Mouse (Mus musculus) limb, embryonic 15.5 days (tissue): ENCODE measurements around the gene Kcnh2. TPM values are rescaled to one million over a fixed set of nuclear protein-coding genes. Genes with fewer than 3 reads are reported as not detected.

Experiments used
- ATAC-seq: fragments of 200-750 bp; cut with Nextera tagmentation; 2 replicates; pipeline ENCODE4 v1.8.0; 2017; ENCODE audit warnings: low read depth, moderate TSS enrichment; ENCODE audit not compliant: insufficient number of reproducible peaks, low FRiP score, low TSS enrichment
- H3K27ac ChIP-seq: fragments of 300-500 bp; sonication (generic); 2 replicates; pipeline ENCODE4 v1.5.1; 2015; ENCODE audit warnings: moderate library complexity, mild to moderate bottlenecking, inconsistent platforms
- H3K27me3 ChIP-seq: fragments of 300-500 bp; sonication (generic); 2 replicates; pipeline ENCODE4 v1.6.1; 2015; ENCODE audit warnings: inconsistent platforms
- H3K36me3 ChIP-seq: fragments of 300-500 bp; sonication (generic); 2 replicates; pipeline ENCODE4 v1.6.1; 2015; ENCODE audit warnings: inconsistent platforms
- H3K4me1 ChIP-seq: fragments of 300-500 bp; sonication (generic); 2 replicates; pipeline ENCODE4 v1.6.1; 2015; ENCODE audit warnings: inconsistent platforms
- H3K4me2 ChIP-seq: fragments of 300-500 bp; sonication (generic); 2 replicates; pipeline ENCODE4 v1.6.1; 2015; ENCODE audit warnings: mild to moderate bottlenecking, inconsistent platforms
- H3K4me3 ChIP-seq: fragments of 300-500 bp; sonication (generic); 2 replicates; pipeline ENCODE4 v1.5.1; 2015; ENCODE audit warnings: mild to moderate bottlenecking, inconsistent platforms
- H3K9ac ChIP-seq: fragments of 300-500 bp; sonication (generic); 2 replicates; pipeline ENCODE4 v1.6.1; 2015; ENCODE audit warnings: inconsistent platforms
- H3K9me3 ChIP-seq: fragments of 300-500 bp; sonication (generic); 2 replicates; pipeline ENCODE4 v1.6.1; 2016; ENCODE audit warnings: inconsistent platforms
- WGBS: fragments of 180-500 bp; shearing (Covaris S2); methylation state at CpG from one replicate; pipeline ENCODE4 v1.1.7; 2015; 5-methylcytosine and 5-hydroxymethylcytosine counted together
- polyA plus RNA-seq: library from polyadenylated mRNA; unstranded; fragments of >200 nt; fragmentation: Nextera tagmentation; extraction: Ambion mirVana; gene quantifications from 2 replicates; pipeline ENCODE4 v1.2.1, GENCODE M21; 2015

Kcnh2 gene
- polyA plus RNA-seq, 1 experiment from 2014 or later: 3.5 TPM

DNA sequence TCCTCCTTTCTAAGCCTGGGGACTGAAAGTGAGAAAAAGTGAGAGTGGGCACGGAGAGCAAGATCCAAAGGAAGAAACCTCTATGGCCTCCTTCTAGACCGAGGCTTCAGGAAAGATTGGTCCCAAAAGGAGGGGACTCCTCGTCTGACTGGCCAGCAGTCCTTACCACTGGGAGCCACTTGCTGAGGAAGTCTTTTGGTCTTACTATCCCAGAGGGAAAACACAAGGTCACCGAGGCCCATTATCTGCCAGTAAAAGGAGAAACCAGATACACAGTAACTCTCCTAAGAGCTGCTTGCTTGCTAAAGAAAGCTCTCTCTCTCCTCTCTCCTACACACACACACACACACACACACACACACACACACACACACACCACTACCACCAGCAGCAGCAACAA, 1.9 kb upstream of the Kcnh2 start:
- H3K27me3 ChIP-seq: peaks cover 62% of the 10 kb centered on the region
- H3K9ac ChIP-seq: no peak overlapping the region
- H3K4me2 ChIP-seq: peak overlapping the region; percentile 99; the same call in 1 of the 2 replicates
- peak overlapping the region; percentile 74; the same call in 1 of the 2 replicates for H3K27ac ChIP-seq
- no peak for ATAC-seq
- H3K4me1 ChIP-seq: peaks cover 37% of the 10 kb centered on the region
- no peak overlapping the region for H3K4me3 ChIP-seq
- 30% methylated on average over 4 of the region's 4 CpGs for WGBS
- no peaks in the 10 kb centered on the region for H3K9me3 ChIP-seq
- no peaks in the 10 kb centered on the region for H3K36me3 ChIP-seq

DNA sequence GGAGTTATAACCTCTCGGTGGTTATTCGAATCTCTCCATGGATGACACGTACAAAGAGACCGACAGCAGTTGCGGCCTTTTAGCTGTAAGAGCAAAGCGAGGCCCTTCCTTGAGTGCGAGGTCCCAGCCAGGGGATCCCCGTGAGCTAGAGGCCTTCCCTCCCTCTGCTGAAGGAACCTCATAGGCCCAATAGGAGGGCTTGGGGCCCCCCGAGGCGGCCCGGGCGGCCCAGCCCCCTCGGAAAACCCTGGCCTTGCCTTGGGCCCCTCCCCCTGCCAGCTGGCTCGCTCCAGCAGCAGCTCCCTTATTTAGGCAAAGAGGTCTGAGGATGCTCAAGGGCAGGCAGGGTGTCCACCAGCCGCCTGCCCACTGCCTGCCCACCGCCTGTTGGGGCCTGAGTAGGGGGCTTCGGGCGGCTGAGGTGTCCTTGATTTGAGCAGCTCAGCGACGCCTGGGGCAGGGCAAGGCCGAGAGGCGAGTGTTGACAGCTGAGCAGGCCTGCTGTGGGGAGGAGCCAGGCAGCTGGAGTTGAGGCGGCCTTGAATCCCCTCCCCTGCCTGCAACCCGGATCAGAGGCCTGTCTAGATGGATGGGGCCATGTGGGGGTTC, 951 bp upstream of the Kcnh2 start:
- Histone ChIP-seq H3K4me1 (peaks cover 44% of the 10 kb centered on the region), H3K36me3 (no peaks in the 10 kb centered on the region), H3K9ac (0 out of 2 replicates have a peak overlapping the region, but pooled peaks have one; percentile 17), H3K4me3 (peak overlapping the region; percentile 62), H3K4me2 (peak overlapping the region; percentile 99), H3K27me3 (peaks cover 72% of the 10 kb centered on the region), H3K9me3 (no peaks in the 10 kb centered on the region), H3K27ac (peak overlapping the region; percentile 74)
- 1% methylated on average over 24 of the region's 24 CpGs for WGBS
- ATAC-seq: peak; percentile 66

DNA sequence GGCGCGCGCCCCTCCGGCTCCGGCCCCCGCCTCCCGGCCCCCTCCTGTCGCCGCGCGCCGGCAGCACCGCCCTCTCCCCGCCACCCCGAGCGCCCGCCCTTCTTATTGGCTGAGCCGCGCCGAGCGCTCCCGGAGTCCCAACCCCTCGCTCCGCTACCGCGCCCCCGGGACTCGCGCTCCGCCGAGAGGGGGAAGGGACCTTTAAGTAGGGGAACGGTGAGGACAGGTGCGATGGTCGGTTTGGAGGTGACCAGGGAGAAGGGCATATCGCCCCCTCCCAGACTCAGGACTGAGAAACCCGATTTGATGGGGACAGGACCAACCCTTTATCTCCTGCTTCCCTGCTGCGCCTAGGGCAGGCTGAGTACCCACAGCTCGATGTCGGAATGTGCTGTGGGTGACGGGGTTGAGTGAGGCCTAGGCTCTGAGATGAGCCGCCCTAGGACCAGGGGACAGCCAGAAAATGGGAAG, 332 bp upstream of the Kcnh2 start:
- Histone ChIP-seq H3K4me1 (peaks cover 44% of the 10 kb centered on the region), H3K27ac (peak overlapping the region; percentile 74), H3K9me3 (no peaks in the 10 kb centered on the region), H3K36me3 (no peaks in the 10 kb centered on the region), H3K9ac (peak overlapping the region; percentile 50), H3K4me3 (peak overlapping the region; percentile 62), H3K27me3 (peaks cover 77% of the 10 kb centered on the region), H3K4me2 (peak overlapping the region; percentile 99)
- 0% methylated on average over 25 of the region's 41 CpGs for WGBS
- peak; percentile 62; the same call in 1 of the 2 replicates for ATAC-seq

DNA sequence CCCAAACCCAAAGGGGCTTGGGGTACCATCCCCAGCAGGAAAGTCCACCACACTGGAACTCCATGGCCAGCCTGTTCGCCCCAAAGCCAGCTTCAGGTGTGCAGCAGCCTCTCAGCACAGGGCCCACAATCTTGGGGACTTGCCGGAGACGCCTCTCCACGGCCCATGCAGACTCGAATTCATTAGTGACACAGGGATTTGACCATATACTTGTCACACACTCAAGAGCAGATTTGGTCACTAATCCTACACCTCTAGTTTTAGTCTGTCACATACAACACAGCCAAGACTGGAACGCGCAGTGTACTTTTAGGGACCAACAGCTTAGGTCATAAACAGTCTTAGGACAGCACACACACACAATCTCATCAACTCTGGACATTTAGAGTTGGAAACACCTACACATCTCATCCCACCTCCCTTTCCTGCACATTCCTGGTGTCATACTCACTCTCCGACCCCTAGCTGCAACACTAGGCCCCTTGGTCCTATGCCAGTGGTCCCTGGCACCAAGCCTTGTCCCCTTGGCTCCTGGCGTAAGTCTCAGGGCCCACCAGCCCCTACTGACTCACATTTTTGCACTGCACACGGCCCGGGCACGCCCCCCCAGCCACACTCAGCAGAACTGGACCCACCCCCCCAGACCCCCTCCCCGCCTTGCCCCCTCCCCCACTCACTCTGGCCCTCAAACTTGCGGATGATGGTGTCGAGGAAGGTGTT, 713 bp downstream of the Kcnh2 start:
- Histone ChIP-seq H3K4me2 (peak overlapping the region; percentile 99), H3K4me1 (peaks cover 44% of the 10 kb centered on the region), H3K27ac (no peak overlapping the region), H3K4me3 (peak overlapping the region; percentile 62), H3K27me3 (peaks cover 75% of the 10 kb centered on the region), H3K36me3 (no peaks in the 10 kb centered on the region), H3K9me3 (no peaks in the 10 kb centered on the region), H3K9ac (peak overlapping the region; percentile 50)
- 34% methylated on average over 15 of the region's 15 CpGs for WGBS
- ATAC-seq: no peak

DNA sequence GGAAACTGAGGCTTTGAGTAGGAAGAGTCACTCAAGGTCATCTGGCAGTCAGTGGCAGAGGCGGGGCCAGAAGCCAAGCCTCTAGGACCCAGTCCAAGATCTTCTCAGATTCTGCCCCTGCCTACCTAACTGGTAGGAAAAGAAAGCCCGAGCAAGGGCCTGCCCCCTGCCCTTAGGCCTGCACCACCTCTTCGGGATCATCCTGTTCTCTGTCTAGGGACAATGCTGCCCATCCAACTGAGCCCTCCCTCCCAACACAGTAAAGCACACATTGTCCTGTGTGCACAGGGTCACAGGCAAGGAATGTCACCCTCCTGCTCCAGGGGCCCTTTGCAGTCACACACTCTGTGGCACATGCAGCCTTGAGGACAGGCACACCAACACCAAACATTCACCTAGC, 1.3 kb downstream of the Kcnh2 start:
- no peaks in the 10 kb centered on the region for H3K9me3 ChIP-seq
- H3K9ac ChIP-seq: no peak overlapping the region
- 64% methylated on average over 3 of the region's 3 CpGs for WGBS
- peaks cover 44% of the 10 kb centered on the region for H3K4me1 ChIP-seq
- peaks cover 77% of the 10 kb centered on the region for H3K27me3 ChIP-seq
- H3K4me2 ChIP-seq: peak overlapping the region; percentile 99; the same call in 1 of the 2 replicates
- no peak overlapping the region for H3K27ac ChIP-seq
- ATAC-seq: no peak
- no peak overlapping the region for H3K4me3 ChIP-seq
- H3K36me3 ChIP-seq: no peaks in the 10 kb centered on the region

DNA sequence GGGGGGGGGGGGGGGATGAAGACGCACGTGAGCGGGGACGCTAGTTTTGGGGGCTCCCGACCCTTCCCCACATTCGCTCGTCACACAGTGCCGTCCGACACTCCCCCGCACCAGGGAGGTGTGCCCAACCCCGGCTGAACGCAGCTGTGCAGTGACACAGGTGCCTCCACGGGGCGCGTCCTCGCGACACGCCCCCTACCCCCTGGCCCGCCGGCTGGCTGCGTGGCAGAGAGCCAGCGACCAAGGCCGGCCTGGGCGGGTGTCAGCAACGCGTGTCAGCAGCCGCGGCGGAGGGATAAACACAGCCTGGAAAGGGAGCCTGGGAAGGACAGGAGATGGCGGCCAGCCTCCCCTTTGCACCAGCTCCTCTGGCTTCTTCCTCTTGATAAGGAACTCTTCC, 2.9 kb downstream of the Kcnh2 start:
- Histone ChIP-seq H3K9me3 (no peaks in the 10 kb centered on the region), H3K36me3 (no peaks in the 10 kb centered on the region), H3K4me1 (peaks cover 44% of the 10 kb centered on the region), H3K27me3 (peaks cover 70% of the 10 kb centered on the region), H3K27ac (no peak overlapping the region), H3K9ac (0 out of 2 replicates have a peak overlapping the region, but pooled peaks have one; percentile 14), H3K4me2 (peak overlapping the region; percentile 93), H3K4me3 (peak overlapping the region; percentile 44)
- WGBS: 2% methylated on average over 29 of the region's 30 CpGs
- ATAC-seq: no peak

DNA sequence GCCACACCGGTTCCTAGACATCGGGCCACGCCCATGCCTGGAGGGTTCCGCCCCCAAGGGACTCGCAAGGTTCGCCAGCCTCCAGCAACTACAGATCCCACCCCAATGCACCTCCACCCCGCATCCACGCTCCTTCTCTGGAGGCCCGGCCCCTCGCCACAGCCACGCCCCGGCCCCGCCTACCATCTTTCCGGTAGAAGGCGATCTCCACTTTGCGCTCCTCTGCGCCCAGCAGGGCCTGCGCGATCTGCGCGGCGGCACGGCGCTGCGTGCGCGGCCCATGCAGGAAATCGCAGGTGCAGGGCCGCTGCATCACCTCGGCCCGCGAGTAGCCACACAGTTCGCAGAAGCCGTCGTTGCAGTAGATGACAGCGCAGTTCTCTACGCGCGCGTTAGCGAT, 3.3 kb downstream of the Kcnh2 start:
- Histone ChIP-seq H3K4me3 (peak overlapping the region; percentile 44), H3K27me3 (peaks cover 67% of the 10 kb centered on the region), H3K4me2 (peak overlapping the region; percentile 93), H3K9ac (0 out of 2 replicates have a peak overlapping the region, but pooled peaks have one; percentile 14), H3K9me3 (no peaks in the 10 kb centered on the region), H3K36me3 (no peaks in the 10 kb centered on the region), H3K27ac (no peak overlapping the region), H3K4me1 (peaks cover 44% of the 10 kb centered on the region)
- ATAC-seq: no peak
- WGBS: under 1% methylated on average over 41 of the region's 41 CpGs

DNA sequence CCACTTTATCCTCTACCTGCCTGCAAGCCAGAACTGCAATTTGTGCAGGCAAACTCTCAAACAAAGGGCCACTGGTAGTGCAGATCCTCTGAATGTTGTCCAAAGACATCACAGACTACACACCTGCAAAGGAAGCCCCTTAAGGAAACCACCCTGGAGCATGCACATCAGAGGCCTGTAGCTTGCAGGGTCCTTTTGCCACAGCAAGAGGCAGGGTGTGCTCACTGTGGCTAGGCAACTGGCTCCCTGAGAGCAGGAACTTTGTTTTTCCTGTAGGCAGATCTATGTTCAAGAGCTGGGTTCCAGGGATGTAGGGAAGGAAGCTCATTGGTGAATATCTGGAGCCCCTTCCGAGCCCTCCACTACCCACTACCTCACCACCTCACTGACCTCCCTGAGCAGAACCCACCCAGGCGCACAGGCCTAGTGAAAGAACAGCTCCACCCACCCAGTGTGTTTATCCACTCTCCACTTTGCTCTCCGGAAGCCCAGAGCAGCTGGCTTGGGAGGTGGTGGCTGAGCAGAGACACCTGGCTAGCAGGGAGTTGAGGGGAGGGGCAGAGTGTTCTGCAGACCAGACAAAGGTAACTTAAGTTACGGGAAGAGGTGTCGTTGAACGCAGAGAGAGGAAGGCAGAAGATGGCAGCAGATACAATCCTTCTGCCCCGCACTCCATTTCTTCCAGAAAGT, 4.1 kb downstream of the Kcnh2 start:
- ATAC-seq: no peak
- no peaks in the 10 kb centered on the region for H3K36me3 ChIP-seq
- peaks cover 59% of the 10 kb centered on the region for H3K27me3 ChIP-seq
- no peak overlapping the region for H3K4me2 ChIP-seq
- H3K4me3 ChIP-seq: no peak overlapping the region
- H3K27ac ChIP-seq: no peak overlapping the region
- no peak overlapping the region for H3K9ac ChIP-seq
- no peaks in the 10 kb centered on the region for H3K9me3 ChIP-seq
- 43% methylated on average over 7 of the region's 7 CpGs for WGBS
- H3K4me1 ChIP-seq: peaks cover 36% of the 10 kb centered on the region

DNA sequence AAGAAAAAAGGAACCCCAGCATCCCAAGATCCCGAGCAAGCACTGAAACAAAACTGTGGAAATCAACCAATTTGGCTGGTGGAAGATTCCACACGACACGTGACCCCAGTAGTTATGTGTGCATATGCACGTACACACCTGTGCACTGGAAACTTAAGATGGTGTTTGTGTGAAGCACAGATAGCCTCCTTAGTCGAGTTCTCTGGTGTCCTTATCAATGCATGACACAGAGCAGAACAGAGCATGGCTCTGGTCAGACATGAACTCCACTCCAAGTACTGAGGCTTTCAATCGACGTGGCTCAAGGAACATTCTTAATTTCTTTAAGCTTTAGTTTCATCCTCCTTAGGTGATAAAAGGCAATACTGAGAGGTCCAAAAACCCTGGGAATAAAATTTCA, 5.1 kb downstream of the Kcnh2 start:
- Histone ChIP-seq H3K9ac (no peak overlapping the region), H3K4me2 (no peak overlapping the region), H3K27ac (no peak overlapping the region), H3K4me3 (no peak overlapping the region), H3K27me3 (peaks cover 56% of the 10 kb centered on the region), H3K9me3 (no peaks in the 10 kb centered on the region), H3K4me1 (peaks cover 27% of the 10 kb centered on the region), H3K36me3 (no peaks in the 10 kb centered on the region)
- ATAC-seq: no peak
- WGBS: 83% methylated on average over 7 of the region's 7 CpGs

DNA sequence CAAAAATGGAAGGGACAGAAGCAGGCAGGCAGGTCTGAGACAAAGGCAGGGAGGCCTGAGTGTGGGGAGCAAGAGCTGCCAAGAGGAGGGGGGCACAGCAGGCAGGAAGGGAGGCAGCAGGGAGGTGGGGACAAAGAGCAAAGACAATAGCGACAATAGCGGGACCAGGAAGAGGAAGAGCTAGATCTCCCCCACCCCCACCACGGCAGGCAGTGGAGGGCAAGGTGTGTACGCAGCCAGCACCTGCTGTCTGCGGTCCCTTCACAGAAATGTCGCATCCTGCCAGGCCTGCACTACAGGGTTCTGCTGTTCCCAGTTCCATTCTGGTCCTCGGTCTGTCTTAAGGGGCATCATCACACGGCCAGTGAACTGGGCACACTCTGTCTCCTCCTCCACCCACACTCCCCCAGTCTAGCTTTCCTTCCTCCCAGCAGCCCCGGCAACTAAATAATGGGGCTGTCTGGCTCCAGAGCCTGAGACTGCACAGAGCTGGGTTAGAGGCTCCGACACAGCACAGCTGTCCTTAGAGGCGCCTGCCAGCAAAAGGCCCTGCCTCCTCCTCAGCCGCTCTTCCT, 6.8 kb downstream of the Kcnh2 start:
- H3K4me3 ChIP-seq: no peak overlapping the region
- no peak overlapping the region for H3K9ac ChIP-seq
- peaks cover 38% of the 10 kb centered on the region for H3K27me3 ChIP-seq
- no peaks in the 10 kb centered on the region for H3K9me3 ChIP-seq
- H3K4me2 ChIP-seq: no peak overlapping the region
- no peaks in the 10 kb centered on the region for H3K36me3 ChIP-seq
- no peak for ATAC-seq
- peaks cover 17% of the 10 kb centered on the region for H3K4me1 ChIP-seq
- no peak overlapping the region for H3K27ac ChIP-seq
- 26% methylated on average over 12 of the region's 12 CpGs for WGBS

DNA sequence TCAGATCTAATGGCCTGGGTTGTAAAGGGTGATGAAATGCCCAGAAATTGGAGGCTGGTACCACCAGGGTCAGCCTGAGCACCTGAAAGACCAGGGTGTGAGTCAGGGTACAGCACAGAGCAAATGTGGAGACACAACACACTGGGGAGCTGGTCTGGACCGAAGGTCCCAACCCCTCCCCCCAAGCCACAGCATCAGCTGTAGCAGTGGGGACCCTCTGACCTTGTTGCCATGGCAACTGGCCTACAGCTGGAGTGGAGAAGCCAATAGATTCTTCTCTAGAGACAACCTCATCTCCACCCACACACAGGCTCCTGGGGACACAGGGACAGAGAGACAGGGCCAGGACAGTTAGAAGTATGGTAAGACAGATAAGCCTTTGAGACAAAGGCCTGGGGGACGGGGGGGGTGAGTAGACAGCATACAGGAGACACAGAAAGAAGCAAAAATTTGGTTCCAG, 7.4 kb downstream of the Kcnh2 start:
- WGBS: 30% methylated on average over 2 of the region's 2 CpGs
- no peak for ATAC-seq
- no peaks in the 10 kb centered on the region for H3K9me3 ChIP-seq
- H3K4me1 ChIP-seq: peaks cover 14% of the 10 kb centered on the region
- no peak overlapping the region for H3K27ac ChIP-seq
- peaks cover 33% of the 10 kb centered on the region for H3K27me3 ChIP-seq
- no peaks in the 10 kb centered on the region for H3K36me3 ChIP-seq
- H3K4me3 ChIP-seq: no peak overlapping the region
- H3K4me2 ChIP-seq: no peak overlapping the region
- H3K9ac ChIP-seq: no peak overlapping the region
